In the genomic region with DNA sequence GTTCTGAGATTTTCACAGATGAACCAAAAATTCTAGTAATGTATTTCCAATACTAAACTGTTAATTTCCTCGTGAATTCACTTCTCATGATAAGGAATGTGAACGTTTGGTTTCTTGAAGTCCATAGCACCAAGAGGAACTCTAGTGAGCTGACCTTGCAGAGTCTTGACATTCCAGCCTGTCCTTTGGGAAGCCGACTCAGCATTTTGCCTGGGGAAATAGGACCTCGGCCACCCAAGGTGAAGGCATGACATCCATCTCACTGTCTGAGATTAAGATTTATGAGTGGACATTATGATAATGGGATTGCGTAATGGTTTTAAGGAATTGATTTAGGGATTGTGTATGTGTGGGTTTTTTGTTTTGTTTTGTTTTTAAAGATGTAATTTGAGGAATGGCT, we compare ENCODE assay signal across 11 mouse cellular contexts.
"Had no signal": no experiment of that assay in that cellular context is flagged by ENCODE, and none has a peak within 500 bp of the region (broad histone marks: within the 10 kb centered on the region; RNA-seq: fewer than 3 reads in every experiment).

No protein-coding gene starts in this region.

- H3K36me3 ChIP-seq: liver, embryonic 13.5 days had no signal

- H3K9me3 ChIP-seq: liver, embryonic 13.5 days had no signal

- DNase-seq: kidney, postnatal 25 days; layer of hippocampus, adult 9-11 months; liver, embryonic 13.5 days; lung, adult 2 months; lung, postnatal 14 days; lung, postnatal 4 days; midbrain, embryonic 14.5 days; thymus, adult 18-20 months; thymus, postnatal 36 days had no signal

- H3K4me1 ChIP-seq: liver, embryonic 13.5 days had no signal

- H3K4me3 ChIP-seq: layer of hippocampus, adult 2 months; liver, embryonic 13.5 days had no signal

- H3K27ac ChIP-seq: kidney, postnatal 0 days; layer of hippocampus, adult 2 months; liver, embryonic 13.5 days had no signal

- H3K9ac ChIP-seq: liver, embryonic 13.5 days had no signal

- H3K27me3 ChIP-seq: liver, embryonic 13.5 days had no signal

- H3K4me2 ChIP-seq: liver, embryonic 13.5 days had no signal
